Mouse (Mus musculus) embryonic facial prominence, embryonic 12.5 days (tissue): ENCODE measurements around the gene Slc22a12. TPM values are rescaled to one million over a fixed set of nuclear protein-coding genes. Genes with fewer than 3 reads are reported as not detected.

ENCODE experiments used
- ATAC-seq: fragments of 200-750 bp; cut with Nextera tagmentation; 2 replicates; pipeline ENCODE4 v1.8.0; 2017; ENCODE audit not compliant: insufficient number of reproducible peaks, insufficient read depth, low FRiP score, low TSS enrichment
- H3K27ac ChIP-seq: fragments of 300-500 bp; sonication (generic); 2 replicates; pipeline ENCODE4 v1.5.1; 2016; ENCODE audit warnings: mild to moderate bottlenecking
- H3K27me3 ChIP-seq: fragments of 300-500 bp; sonication (generic); 2 replicates; pipeline ENCODE4 v1.6.1; 2016; ENCODE audit warnings: mild to moderate bottlenecking, moderate library complexity
- H3K36me3 ChIP-seq: fragments of 300-500 bp; sonication (generic); 2 replicates; pipeline ENCODE4 v1.6.1; 2016; ENCODE audit warnings: mild to moderate bottlenecking
- H3K4me1 ChIP-seq: fragments of 300-500 bp; sonication (generic); 2 replicates; pipeline ENCODE4 v1.6.1; 2016
- H3K4me2 ChIP-seq: fragments of 300-500 bp; sonication (generic); replicated peaks from 2 replicates; pipeline ENCODE4 v1.6.1; 2016; ENCODE audit warnings: mild to moderate bottlenecking, moderate library complexity
- H3K4me3 ChIP-seq: fragments of 300-500 bp; sonication (generic); 2 replicates; pipeline ENCODE4 v1.5.1; 2016; ENCODE audit warnings: mild to moderate bottlenecking
- H3K9ac ChIP-seq: fragments of 300-500 bp; sonication (generic); 2 replicates; pipeline ENCODE4 v1.6.1; 2016; ENCODE audit warnings: mild to moderate bottlenecking, moderate library complexity
- H3K9me3 ChIP-seq: fragments of 300-500 bp; sonication (generic); 2 replicates; pipeline ENCODE4 v1.6.1; 2016; ENCODE audit warnings: mild to moderate bottlenecking, moderate library complexity
- WGBS: fragments of 180-500 bp; shearing (Covaris S2); methylation state at CpG from one replicate; pipeline ENCODE4 v1.1.7; 2016; 5-methylcytosine and 5-hydroxymethylcytosine counted together
- polyA plus RNA-seq: library from polyadenylated mRNA; unstranded; fragments of >200 nt; fragmentation: Nextera tagmentation; extraction: Ambion mirVana; gene quantifications from 2 replicates; pipeline ENCODE4 v1.2.1, GENCODE M21; 2016

Slc22a12 gene
- polyA plus RNA-seq, 1 experiment from 2014 or later = not detected

DNA sequence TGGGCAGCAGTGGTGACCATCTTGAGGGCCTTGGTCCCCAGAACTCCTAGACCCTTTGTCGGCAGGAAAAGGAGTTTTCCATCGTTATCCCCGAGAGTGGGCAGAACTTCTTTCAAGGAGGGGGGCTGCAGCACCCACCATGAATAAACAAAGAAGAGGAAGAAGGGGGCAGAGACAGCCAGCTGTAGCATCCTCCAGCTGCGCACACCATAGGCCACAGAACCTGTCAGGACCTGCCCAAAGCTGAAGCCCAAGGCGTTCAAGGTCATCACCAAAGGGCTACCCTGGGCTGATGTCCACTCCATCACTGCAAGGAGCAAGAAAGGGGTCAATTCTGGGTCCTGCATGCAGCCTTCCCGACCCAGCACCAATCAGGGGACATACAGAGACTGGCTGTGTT, 2.6 kb downstream of the Slc22a12 start:
- H3K27ac ChIP-seq = no peak overlapping the region
- 79% methylated on average over 6 of the region's 6 CpGs for WGBS
- no peak for ATAC-seq
- no peaks in the 10 kb centered on the region for H3K36me3 ChIP-seq
- no peaks in the 10 kb centered on the region; the same call in 1 of the 2 replicates for H3K27me3 ChIP-seq
- H3K4me3 ChIP-seq = no peak overlapping the region
- no peaks in the 10 kb centered on the region for H3K4me1 ChIP-seq
- H3K4me2 ChIP-seq = no peak overlapping the region
- H3K9me3 ChIP-seq = 0 out of 2 replicates have a peak, but pooled peaks cover 5% of the 10 kb centered on the region
- H3K9ac ChIP-seq = no peak overlapping the region

- no peaks in the 10 kb centered on the region for H3K4me1 ChIP-seq
- no peak overlapping the region for H3K27ac ChIP-seq
- no peak overlapping the region for H3K4me3 ChIP-seq
- H3K36me3 ChIP-seq = no peaks in the 10 kb centered on the region
- no peak for ATAC-seq
- H3K27me3 ChIP-seq = peaks cover 4% of the 10 kb centered on the region; the same call in 1 of the 2 replicates
- H3K9me3 ChIP-seq = 0 out of 2 replicates have a peak, but pooled peaks cover under 1% of the 10 kb centered on the region
- no peak overlapping the region for H3K9ac ChIP-seq
- 84% methylated on average over 4 of the region's 4 CpGs for WGBS
- H3K4me2 ChIP-seq = no peak overlapping the region
Measured at GRCm38 (mm10) chr19:6539592-6539991, 3.2 kb downstream of the Slc22a12 start.

DNA sequence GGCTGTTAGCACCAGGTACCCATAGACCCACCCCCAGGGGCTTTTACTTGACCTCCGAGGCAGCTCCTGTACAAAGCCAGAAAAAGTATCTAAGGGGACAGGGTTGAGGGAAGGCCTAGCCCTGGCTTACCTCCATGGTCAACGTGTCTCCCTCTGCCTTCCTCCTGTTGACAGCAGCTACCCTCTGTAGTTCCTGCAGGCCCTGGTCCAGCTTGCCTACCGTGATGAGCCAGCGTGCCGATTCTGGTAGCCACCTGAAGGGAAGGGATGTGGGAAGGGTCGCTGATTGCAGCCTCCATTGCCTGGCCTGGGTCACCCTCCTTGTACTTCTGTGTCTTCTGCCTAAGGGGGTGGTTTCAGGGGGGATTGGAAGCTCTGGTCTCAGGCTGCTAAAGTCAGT, 4.3 kb downstream of the Slc22a12 start:
- no peak overlapping the region for H3K4me3 ChIP-seq
- 92% methylated on average over 6 of the region's 6 CpGs for WGBS
- no peaks in the 10 kb centered on the region for H3K4me1 ChIP-seq
- no peaks in the 10 kb centered on the region for H3K9me3 ChIP-seq
- no peak overlapping the region for H3K4me2 ChIP-seq
- H3K9ac ChIP-seq = no peak overlapping the region
- no peaks in the 10 kb centered on the region for H3K36me3 ChIP-seq
- peaks cover 14% of the 10 kb centered on the region for H3K27me3 ChIP-seq
- H3K27ac ChIP-seq = no peak overlapping the region
- ATAC-seq = no peak

GRCm38 (mm10) chr19:6537526-6537925, 5.3 kb downstream of the Slc22a12 start:
- H3K4me2 ChIP-seq = no peak overlapping the region
- WGBS = 70% methylated on average over 8 of the region's 8 CpGs
- no peak overlapping the region for H3K9ac ChIP-seq
- no peak overlapping the region for H3K4me3 ChIP-seq
- no peak overlapping the region for H3K27ac ChIP-seq
- ATAC-seq = no peak
- no peaks in the 10 kb centered on the region for H3K9me3 ChIP-seq
- H3K27me3 ChIP-seq = peaks cover 24% of the 10 kb centered on the region
- H3K4me1 ChIP-seq = no peaks in the 10 kb centered on the region
- no peaks in the 10 kb centered on the region for H3K36me3 ChIP-seq

- Histone ChIP-seq H3K4me1 (peaks cover 6% of the 10 kb centered on the region), H3K27ac (no peak overlapping the region), H3K9me3 (no peaks in the 10 kb centered on the region), H3K9ac (no peak overlapping the region), H3K27me3 (peaks cover 30% of the 10 kb centered on the region), H3K4me3 (no peak overlapping the region), H3K36me3 (no peaks in the 10 kb centered on the region), H3K4me2 (no peak overlapping the region)
- ATAC-seq = no peak
- 60% methylated on average over 6 of the region's 6 CpGs for WGBS
Measured at GRCm38 (mm10) chr19:6536696-6537095, 6.1 kb downstream of the Slc22a12 start.

DNA sequence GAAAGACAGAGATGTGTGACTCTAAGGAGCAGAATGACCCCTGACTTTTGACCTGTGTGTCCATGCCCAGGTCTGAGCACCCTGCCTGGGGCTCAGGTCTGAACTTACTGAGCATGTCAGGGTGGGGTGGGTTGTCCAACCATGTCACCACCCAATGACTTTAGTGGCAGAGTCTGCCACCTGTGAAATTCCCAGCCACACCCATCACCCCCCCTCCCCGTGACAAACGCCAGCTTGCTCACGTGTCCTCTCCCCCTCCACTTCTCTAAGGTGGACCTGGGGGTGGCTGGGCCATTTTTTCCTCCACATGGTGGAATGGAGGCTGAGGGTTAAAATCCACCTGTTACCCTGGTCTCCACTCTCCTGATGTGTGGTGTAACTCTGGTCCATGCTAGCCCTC, 6.6 kb downstream of the Slc22a12 start:
- Histone ChIP-seq H3K9ac (no peak overlapping the region), H3K4me1 (peaks cover 11% of the 10 kb centered on the region), H3K27ac (no peak overlapping the region), H3K36me3 (no peaks in the 10 kb centered on the region), H3K9me3 (no peaks in the 10 kb centered on the region), H3K4me3 (no peak overlapping the region), H3K4me2 (no peak overlapping the region), H3K27me3 (peaks cover 35% of the 10 kb centered on the region)
- ATAC-seq = no peak
- 58% methylated on average over 3 of the region's 3 CpGs for WGBS

DNA sequence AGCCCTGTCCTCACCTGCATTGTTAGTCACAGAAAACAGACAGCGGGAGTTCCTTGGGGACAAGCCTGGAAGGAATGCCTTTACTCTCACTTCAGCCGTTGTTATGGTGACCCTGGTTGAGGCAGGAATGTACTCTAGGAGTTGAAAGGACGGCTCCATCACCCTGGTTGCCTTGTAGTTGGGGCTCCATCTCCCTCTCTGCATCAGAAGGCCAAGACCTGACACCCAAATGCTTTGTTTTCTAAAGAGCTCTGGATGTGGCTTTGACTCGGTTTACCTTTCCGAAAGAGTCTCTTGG, 8.8 kb downstream of the Slc22a12 start:
- Histone ChIP-seq H3K4me3 (no peak overlapping the region), H3K4me2 (no peak overlapping the region), H3K4me1 (peaks cover 24% of the 10 kb centered on the region), H3K36me3 (no peaks in the 10 kb centered on the region), H3K9ac (no peak overlapping the region), H3K27me3 (peaks cover 51% of the 10 kb centered on the region), H3K27ac (no peak overlapping the region), H3K9me3 (no peaks in the 10 kb centered on the region)
- ATAC-seq = no peak
- WGBS = 48% methylated on average over 5 of the region's 5 CpGs

GRCm38 (mm10) chr19:6533290-6534117, 9.3 kb downstream of the Slc22a12 start:
- H3K27ac ChIP-seq = no peak overlapping the region
- no peak for ATAC-seq
- no peaks in the 10 kb centered on the region for H3K36me3 ChIP-seq
- WGBS = 73% methylated on average over 11 of the region's 11 CpGs
- H3K4me3 ChIP-seq = no peak overlapping the region
- H3K27me3 ChIP-seq = peaks cover 51% of the 10 kb centered on the region
- no peak overlapping the region for H3K4me2 ChIP-seq
- H3K9ac ChIP-seq = no peak overlapping the region
- H3K9me3 ChIP-seq = no peaks in the 10 kb centered on the region
- H3K4me1 ChIP-seq = peaks cover 27% of the 10 kb centered on the region

DNA sequence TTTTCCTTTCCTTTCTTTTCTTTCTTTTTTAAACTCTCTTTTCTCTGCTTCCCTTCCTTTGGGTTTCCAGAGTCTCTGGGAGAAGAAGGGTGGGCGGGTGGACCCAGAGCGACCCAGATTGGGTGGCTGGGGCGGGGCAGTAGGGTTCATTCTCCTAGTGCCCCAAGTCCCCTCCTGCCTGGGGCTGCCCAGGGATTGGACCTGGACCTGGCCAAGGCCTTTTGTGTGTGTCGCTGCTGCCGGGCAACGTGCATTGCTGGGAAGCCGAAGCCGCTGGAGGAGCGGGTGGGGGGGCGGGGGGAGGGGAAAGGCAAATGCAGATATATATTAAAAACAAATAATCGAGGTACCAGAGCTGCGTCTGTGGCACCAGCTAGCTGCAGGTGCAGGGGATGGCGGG, 10.2 kb downstream of the Slc22a12 start:
- Histone ChIP-seq H3K4me1 (peaks cover 27% of the 10 kb centered on the region), H3K9ac (no peak overlapping the region), H3K4me2 (peak overlapping the region; percentile 73), H3K27me3 (peaks cover 51% of the 10 kb centered on the region), H3K9me3 (no peaks in the 10 kb centered on the region), H3K36me3 (no peaks in the 10 kb centered on the region), H3K27ac (no peak overlapping the region), H3K4me3 (0 out of 2 replicates have a peak overlapping the region, but pooled peaks have one; percentile 42)
- ATAC-seq = no peak
- whole genome bisulfite sequencing = 7% methylated on average over 12 of the region's 13 CpGs

- Histone ChIP-seq H3K36me3 (no peaks in the 10 kb centered on the region), H3K9ac (peak overlapping the region; percentile 60), H3K9me3 (no peaks in the 10 kb centered on the region), H3K4me1 (peaks cover 27% of the 10 kb centered on the region), H3K4me2 (peak overlapping the region; percentile 73), H3K4me3 (peak overlapping the region; percentile 42), H3K27me3 (peaks cover 52% of the 10 kb centered on the region), H3K27ac (no peak overlapping the region)
- ATAC-seq = no peak
- WGBS = under 1% methylated on average over 36 of the region's 36 CpGs
Measured at GRCm38 (mm10) chr19:6531832-6532471, 10.9 kb downstream of the Slc22a12 start.

DNA sequence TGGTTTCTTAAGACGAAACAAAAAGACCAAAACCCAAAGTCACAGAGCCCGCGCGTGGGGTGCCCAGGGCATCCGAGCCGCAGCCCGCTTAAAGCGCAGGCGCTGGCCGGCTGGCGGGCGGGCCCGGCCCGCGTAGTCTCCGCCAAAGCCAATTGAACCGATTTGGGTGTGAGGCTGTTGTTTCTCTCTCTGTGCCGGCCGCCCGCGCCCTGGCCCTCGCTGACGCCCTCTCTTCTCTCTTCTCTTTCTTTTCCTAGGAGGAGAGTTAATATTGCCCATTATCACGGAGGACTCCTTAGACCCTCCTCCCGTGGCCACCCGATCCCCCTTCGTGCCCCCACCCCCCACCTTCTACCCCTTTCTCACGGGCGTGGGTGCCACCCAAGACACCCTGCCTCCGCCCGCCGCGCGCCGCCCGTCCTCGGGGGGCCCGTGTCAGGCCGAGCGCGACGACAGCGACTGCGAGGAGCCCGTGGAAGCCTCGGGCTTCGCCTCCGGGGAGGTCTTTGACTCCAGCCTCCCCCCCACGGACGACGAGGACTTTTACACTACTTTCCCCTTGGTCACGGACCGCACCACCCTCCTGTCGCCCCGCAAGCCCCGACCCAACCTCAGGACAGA, 11.7 kb downstream of the Slc22a12 start:
- no peak for ATAC-seq
- H3K4me1 ChIP-seq = peaks cover 27% of the 10 kb centered on the region
- H3K4me3 ChIP-seq = peak overlapping the region; percentile 42
- H3K36me3 ChIP-seq = no peaks in the 10 kb centered on the region
- H3K4me2 ChIP-seq = peak overlapping the region; percentile 73
- no peak overlapping the region for H3K27ac ChIP-seq
- WGBS = 1% methylated on average over 56 of the region's 56 CpGs
- H3K9ac ChIP-seq = peak overlapping the region; percentile 60
- H3K9me3 ChIP-seq = no peaks in the 10 kb centered on the region
- H3K27me3 ChIP-seq = peaks cover 54% of the 10 kb centered on the region

GRCm38 (mm10) chr19:6530359-6530758, 12.5 kb downstream of the Slc22a12 start:
- Histone ChIP-seq H3K36me3 (no peaks in the 10 kb centered on the region), H3K27me3 (peaks cover 54% of the 10 kb centered on the region), H3K9ac (no peak overlapping the region), H3K4me3 (no peak overlapping the region), H3K9me3 (no peaks in the 10 kb centered on the region), H3K4me1 (peaks cover 27% of the 10 kb centered on the region), H3K27ac (no peak overlapping the region), H3K4me2 (no peak overlapping the region)
- ATAC-seq = no peak
- WGBS = 15% methylated on average over 13 of the region's 13 CpGs
